Mouse (Mus musculus): ENCODE measurements around the gene Slc25a45. TPM values are rescaled to one million over a fixed set of nuclear protein-coding genes. Genes with fewer than 3 reads are reported as not detected.

Gene Slc25a45
- polyA plus RNA-seq, 1 experiment: 26.1 TPM

DNA sequence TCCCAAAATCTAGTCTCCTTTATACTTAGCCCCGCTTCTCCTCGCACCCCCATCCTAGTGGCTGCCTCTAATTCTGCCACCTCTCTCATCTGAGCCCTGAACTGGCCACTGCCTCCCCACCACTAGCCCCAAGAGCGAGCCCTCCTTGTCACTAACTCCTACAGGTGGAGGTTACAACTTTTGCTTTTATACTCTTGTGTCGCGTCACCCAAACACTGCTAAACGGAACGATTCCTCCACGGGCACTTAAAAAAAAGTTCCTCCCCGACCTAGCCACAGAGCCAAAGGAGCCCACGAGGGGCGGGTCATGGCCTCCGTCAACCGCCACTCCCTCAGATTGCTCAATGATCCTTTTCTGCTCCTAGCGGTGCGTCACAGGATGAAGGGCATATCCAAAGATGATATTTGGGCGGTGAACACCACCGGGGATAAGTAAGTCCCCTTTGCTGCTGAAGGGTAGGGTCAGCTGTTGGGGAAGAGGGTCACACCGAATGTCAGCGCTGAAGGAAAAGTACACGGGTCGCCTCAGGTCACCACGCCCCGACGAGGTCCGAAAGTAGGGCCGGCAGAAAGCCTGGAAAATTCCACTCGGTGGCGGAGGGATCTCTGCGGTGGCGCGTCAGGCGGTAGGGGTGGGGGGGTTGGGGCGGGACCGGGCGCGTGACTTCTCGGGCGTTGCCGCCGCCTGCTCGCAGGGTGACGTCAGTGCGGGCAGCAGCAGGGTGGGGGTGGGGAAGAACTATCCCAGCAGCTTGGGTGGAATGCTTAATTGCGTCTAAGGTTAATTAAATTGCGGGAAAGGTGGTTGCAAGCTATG is 32.1 kb upstream of the Slc25a45 start:
- no peaks in the 10 kb centered on the region for H3K27me3 ChIP-seq (ENCODE audit: control insufficient read depth, insufficient read depth, low read length)
- H3K4me3 ChIP-seq (ENCODE audit: control insufficient read depth, low read depth, low read length): peak overlapping the region; percentile 96
- H3K36me3 ChIP-seq (ENCODE audit: control insufficient read depth, insufficient read depth, low read length): no peaks in the 10 kb centered on the region; the same call in 1 of the 2 replicates
- H3K27ac ChIP-seq (ENCODE audit: control insufficient read depth, insufficient read depth, low read depth, low read length): peak overlapping the region; percentile 100
- H3K4me1 ChIP-seq (ENCODE audit: control insufficient read depth, insufficient read depth, low read length): peaks cover 32% of the 10 kb centered on the region
- TF ChIP-seq POLR2A (IDR thresholded peaks at IDR 0.05; ENCODE audit: control insufficient read depth, low read depth, low read length) (peak; percentile 80), CTCF (IDR thresholded peaks at IDR 0.05; ENCODE audit: control insufficient read depth, insufficient read depth, insufficient replicate concordance, low read depth, low read length) (no peak)

- Histone ChIP-seq H3K27ac (ENCODE audit: control insufficient read depth, insufficient read depth, low read depth, low read length) (peak overlapping the region; percentile 94), H3K4me1 (ENCODE audit: control insufficient read depth, insufficient read depth, low read length) (peaks cover 30% of the 10 kb centered on the region), H3K4me3 (ENCODE audit: control insufficient read depth, low read depth, low read length) (peak overlapping the region; percentile 96), H3K36me3 (ENCODE audit: control insufficient read depth, insufficient read depth, low read length) (no peaks in the 10 kb centered on the region; the same call in 1 of the 2 replicates), H3K27me3 (ENCODE audit: control insufficient read depth, insufficient read depth, low read length) (no peaks in the 10 kb centered on the region)
- TF ChIP-seq CTCF (IDR thresholded peaks at IDR 0.05; ENCODE audit: control insufficient read depth, insufficient read depth, insufficient replicate concordance, low read depth, low read length) (no peak), POLR2A (IDR thresholded peaks at IDR 0.05; ENCODE audit: control insufficient read depth, low read depth, low read length) (no peak)
Measured at GRCm38 (mm10) chr19:5846154-5846553, 31.5 kb upstream of the Slc25a45 start.

GRCm38 (mm10) chr19:5846557-5847305 is 30.9 kb upstream of the Slc25a45 start:
- Histone ChIP-seq H3K27me3 (ENCODE audit: control insufficient read depth, insufficient read depth, low read length) (no peaks in the 10 kb centered on the region), H3K4me1 (ENCODE audit: control insufficient read depth, insufficient read depth, low read length) (peaks cover 30% of the 10 kb centered on the region), H3K36me3 (ENCODE audit: control insufficient read depth, insufficient read depth, low read length) (no peaks in the 10 kb centered on the region; the same call in 1 of the 2 replicates), H3K27ac (ENCODE audit: control insufficient read depth, insufficient read depth, low read depth, low read length) (peak overlapping the region; percentile 90), H3K4me3 (ENCODE audit: control insufficient read depth, low read depth, low read length) (peak overlapping the region; percentile 96)
- TF ChIP-seq POLR2A (IDR thresholded peaks at IDR 0.05; ENCODE audit: control insufficient read depth, low read depth, low read length) (no peak), CTCF (IDR thresholded peaks at IDR 0.05; ENCODE audit: control insufficient read depth, insufficient read depth, insufficient replicate concordance, low read depth, low read length) (no peak)

DNA sequence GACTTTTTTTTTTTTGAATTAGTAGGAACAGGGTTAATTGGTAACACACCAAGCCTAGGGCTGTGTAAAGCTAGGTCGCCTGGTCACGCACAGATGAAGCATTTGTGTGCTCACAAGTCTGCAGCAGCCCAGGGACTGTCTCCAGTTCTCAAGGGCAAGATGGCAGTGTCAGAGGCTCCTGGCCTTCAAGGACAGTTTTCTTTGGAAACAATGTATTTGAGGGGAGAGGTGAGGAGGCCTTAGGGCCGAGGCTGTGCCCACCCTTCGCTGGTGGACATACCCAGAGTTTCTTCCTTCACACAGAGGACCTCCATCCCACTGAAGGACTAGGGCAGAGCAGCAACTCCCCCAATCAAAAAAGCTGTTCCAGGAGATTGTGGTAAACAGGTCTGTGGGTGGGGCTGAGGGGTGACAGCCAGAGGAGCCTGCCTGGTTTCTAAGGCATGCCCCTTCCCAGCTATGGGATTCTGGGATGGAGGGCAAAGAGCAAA is 30.3 kb upstream of the Slc25a45 start:
- H3K4me1 ChIP-seq (ENCODE audit: control insufficient read depth, insufficient read depth, low read length): peaks cover 30% of the 10 kb centered on the region
- TF ChIP-seq CTCF (IDR thresholded peaks at IDR 0.05; ENCODE audit: control insufficient read depth, insufficient read depth, insufficient replicate concordance, low read depth, low read length) (no peak), POLR2A (IDR thresholded peaks at IDR 0.05; ENCODE audit: control insufficient read depth, low read depth, low read length) (no peak)
- peak overlapping the region; percentile 90 for H3K27ac ChIP-seq (ENCODE audit: control insufficient read depth, insufficient read depth, low read depth, low read length)
- H3K4me3 ChIP-seq (ENCODE audit: control insufficient read depth, low read depth, low read length): peak overlapping the region; percentile 96
- no peaks in the 10 kb centered on the region; the same call in 1 of the 2 replicates for H3K36me3 ChIP-seq (ENCODE audit: control insufficient read depth, insufficient read depth, low read length)
- no peaks in the 10 kb centered on the region for H3K27me3 ChIP-seq (ENCODE audit: control insufficient read depth, insufficient read depth, low read length)

GRCm38 (mm10) chr19:5848032-5848825 is 29.4 kb upstream of the Slc25a45 start:
- Histone ChIP-seq H3K27ac (ENCODE audit: control insufficient read depth, insufficient read depth, low read depth, low read length) (peak overlapping the region; percentile 90), H3K4me1 (ENCODE audit: control insufficient read depth, insufficient read depth, low read length) (peaks cover 30% of the 10 kb centered on the region), H3K27me3 (ENCODE audit: control insufficient read depth, insufficient read depth, low read length) (no peaks in the 10 kb centered on the region), H3K36me3 (ENCODE audit: control insufficient read depth, insufficient read depth, low read length) (no peaks in the 10 kb centered on the region; the same call in 1 of the 2 replicates), H3K4me3 (ENCODE audit: control insufficient read depth, low read depth, low read length) (peak overlapping the region; percentile 96)
- TF ChIP-seq CTCF (IDR thresholded peaks at IDR 0.05; ENCODE audit: control insufficient read depth, insufficient read depth, insufficient replicate concordance, low read depth, low read length) (no peak), POLR2A (IDR thresholded peaks at IDR 0.05; ENCODE audit: control insufficient read depth, low read depth, low read length) (no peak)

GRCm38 (mm10) chr19:5848826-5849672 is 28.6 kb upstream of the Slc25a45 start:
- H3K4me3 ChIP-seq (ENCODE audit: control insufficient read depth, low read depth, low read length): peak overlapping the region; percentile 96
- no peaks in the 10 kb centered on the region; the same call in 1 of the 2 replicates for H3K36me3 ChIP-seq (ENCODE audit: control insufficient read depth, insufficient read depth, low read length)
- H3K27ac ChIP-seq (ENCODE audit: control insufficient read depth, insufficient read depth, low read depth, low read length): peak overlapping the region; percentile 90
- peaks cover 30% of the 10 kb centered on the region for H3K4me1 ChIP-seq (ENCODE audit: control insufficient read depth, insufficient read depth, low read length)
- no peaks in the 10 kb centered on the region for H3K27me3 ChIP-seq (ENCODE audit: control insufficient read depth, insufficient read depth, low read length)
- TF ChIP-seq CTCF (IDR thresholded peaks at IDR 0.05; ENCODE audit: control insufficient read depth, insufficient read depth, insufficient replicate concordance, low read depth, low read length): no peak
- TF ChIP-seq POLR2A (IDR thresholded peaks at IDR 0.05; ENCODE audit: control insufficient read depth, low read depth, low read length): 0 out of 2 replicates have a peak, but pooled peaks have one; percentile 10
